9 mouse cellular contexts compared by ENCODE assay signal in the genomic region with DNA sequence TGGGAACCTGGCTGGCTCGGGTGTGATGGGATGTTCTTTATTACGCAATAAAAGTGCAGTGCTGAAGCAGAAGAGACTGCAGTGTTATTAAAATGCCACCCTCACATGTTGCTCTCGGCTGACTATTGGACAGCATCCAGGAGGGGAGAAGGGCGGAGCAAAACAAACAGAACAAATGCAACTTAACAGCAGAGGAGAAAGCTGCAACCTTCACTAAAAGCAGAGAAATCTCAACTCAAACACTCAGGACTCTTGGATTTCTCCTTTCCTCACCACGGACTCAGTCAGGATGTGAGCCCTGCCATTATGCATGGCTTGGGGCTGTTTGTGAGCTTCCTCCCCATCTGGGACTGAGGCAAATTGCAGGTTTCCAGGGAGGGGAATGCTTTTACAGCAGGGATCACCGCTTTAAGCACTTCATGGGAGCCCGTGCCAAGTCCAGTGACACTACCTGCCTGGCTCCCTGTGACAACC.
A peak's percentile ranks its signal among the peaks of the same experiment; 100 is the strongest.
DNase-seq lines count a peak whose midpoint lies in the region; ATAC-seq lines count a peak whose summit lies in the region.
"Had no signal": no experiment of that assay in that cellular context is flagged by ENCODE, and none has a peak within 500 bp of the region (broad histone marks: within the 10 kb centered on the region; RNA-seq: fewer than 3 reads in every experiment).

No protein-coding gene starts in this region.

- no peaks in the 10 kb centered on the region for H3K9me3 ChIP-seq in heart, embryonic 14.5 days (ENCODE audit: control insufficient read depth, low read length)
- no peaks in the 10 kb centered on the region for H3K9me3 ChIP-seq in heart, embryonic 10.5 days
- H3K9me3 ChIP-seq in embryonic facial prominence, embryonic 10.5 days, result no peaks in the 10 kb centered on the region
- H3K9me3 ChIP-seq in intestine, embryonic 16.5 days (ENCODE audit: control insufficient read depth, low read length), result no peaks in the 10 kb centered on the region
- H3K9me3 ChIP-seq in limb, embryonic 11.5 days (ENCODE audit: control insufficient read depth, low read length), result no peaks in the 10 kb centered on the region
- H3K9me3 ChIP-seq: stomach, embryonic 15.5 days had no signal

- peak overlapping the region; percentile 16; the same call in 1 of the 2 replicates for H3K4me2 ChIP-seq in heart, embryonic 14.5 days (ENCODE audit: low read length)
- peak overlapping the region; percentile 25; the same call in 1 of the 2 replicates for H3K4me2 ChIP-seq in intestine, embryonic 16.5 days (ENCODE audit: low read depth, low read length)
- H3K4me2 ChIP-seq in limb, embryonic 11.5 days (ENCODE audit: low read depth, severe bottlenecking), result peak overlapping the region; percentile 46
- H3K4me2 ChIP-seq: stomach, embryonic 15.5 days had no signal

- no peak overlapping the region for H3K27ac ChIP-seq in heart, embryonic 14.5 days (replicated peaks in 1 of 2; ENCODE audit: control insufficient read depth in 1 of 2, insufficient read depth in 1 of 2, low read depth in 2 of 2, low read length in 2 of 2)
- no peak overlapping the region for H3K27ac ChIP-seq in heart, embryonic 10.5 days
- H3K27ac ChIP-seq in embryonic facial prominence, embryonic 10.5 days (replicated peaks), result peak overlapping the region; percentile 12; the same call in 1 of the 2 replicates
- no peak overlapping the region for H3K27ac ChIP-seq in intestine, embryonic 16.5 days (ENCODE audit: low read length)
- H3K27ac ChIP-seq in limb, embryonic 11.5 days (replicated peaks; ENCODE audit: low read depth, low read length), result peak overlapping the region; percentile 38; the same call in 1 of the 2 replicates
- H3K27ac ChIP-seq: stomach, embryonic 15.5 days had no signal

- H3K4me1 ChIP-seq in heart, embryonic 14.5 days (ENCODE audit: control insufficient read depth in 2 of 2, insufficient read depth in 2 of 2, low read length in 2 of 2), result peaks cover 3 to 6% of the 10 kb centered on the region in 2 experiments; a peak in 3 of 4 replicates
- 0 out of 2 replicates have a peak, but pooled peaks cover 4% of the 10 kb centered on the region for H3K4me1 ChIP-seq in heart, embryonic 10.5 days
- peaks cover 12% of the 10 kb centered on the region for H3K4me1 ChIP-seq in embryonic facial prominence, embryonic 10.5 days
- H3K4me1 ChIP-seq in intestine, embryonic 16.5 days (ENCODE audit: control insufficient read depth, insufficient read depth, low read length), result peaks cover 7% of the 10 kb centered on the region; the same call in 1 of the 2 replicates
- H3K4me1 ChIP-seq in limb, embryonic 11.5 days (ENCODE audit: control insufficient read depth, insufficient read depth, low read length), result peaks cover 8% of the 10 kb centered on the region; the same call in 1 of the 2 replicates

- H3K9ac ChIP-seq in heart, embryonic 14.5 days (ENCODE audit: low read length), result no peak overlapping the region
- H3K9ac ChIP-seq in intestine, embryonic 16.5 days (ENCODE audit: low read depth, low read length), result no peak overlapping the region
- no peak overlapping the region for H3K9ac ChIP-seq in limb, embryonic 11.5 days (ENCODE audit: low read length)
- H3K9ac ChIP-seq: stomach, embryonic 15.5 days had no signal

- 53% methylated on average over 7 of the region's 7 CpGs for WGBS in heart, embryonic 14.5 days
- WGBS in heart, embryonic 10.5 days, result 70% methylated on average over 7 of the region's 7 CpGs
- WGBS in embryonic facial prominence, embryonic 10.5 days, result 47% methylated on average over 7 of the region's 7 CpGs
- WGBS in intestine, embryonic 16.5 days, result 36% methylated on average over 7 of the region's 7 CpGs
- 16% methylated on average over 7 of the region's 7 CpGs for WGBS in limb, embryonic 11.5 days

- H3K27me3 ChIP-seq in heart, embryonic 14.5 days (ENCODE audit: control insufficient read depth, insufficient read depth, low read length), result no peaks in the 10 kb centered on the region
- H3K27me3 ChIP-seq in heart, embryonic 10.5 days (ENCODE audit: insufficient read depth, poor library complexity, severe bottlenecking), result no peaks in the 10 kb centered on the region
- H3K27me3 ChIP-seq in embryonic facial prominence, embryonic 10.5 days (replicated peaks; ENCODE audit: low read depth, poor library complexity, severe bottlenecking), result no peaks in the 10 kb centered on the region
- H3K27me3 ChIP-seq in intestine, embryonic 16.5 days (replicated peaks; ENCODE audit: control insufficient read depth, insufficient read depth, low read length), result no peaks in the 10 kb centered on the region
- H3K27me3 ChIP-seq in limb, embryonic 11.5 days (ENCODE audit: control insufficient read depth, insufficient read depth, low read length), result no peaks in the 10 kb centered on the region
- H3K27me3 ChIP-seq: stomach, embryonic 15.5 days had no signal

- no peaks in the 10 kb centered on the region for H3K36me3 ChIP-seq in heart, embryonic 14.5 days (ENCODE audit: control insufficient read depth, insufficient read depth, low read length)
- no peaks in the 10 kb centered on the region for H3K36me3 ChIP-seq in heart, embryonic 10.5 days
- H3K36me3 ChIP-seq in embryonic facial prominence, embryonic 10.5 days (replicated peaks), result no peaks in the 10 kb centered on the region
- no peaks in the 10 kb centered on the region for H3K36me3 ChIP-seq in intestine, embryonic 16.5 days (ENCODE audit: control insufficient read depth, insufficient read depth, low read length)
- no peaks in the 10 kb centered on the region for H3K36me3 ChIP-seq in limb, embryonic 11.5 days (ENCODE audit: control insufficient read depth, insufficient read depth, low read length)
- H3K36me3 ChIP-seq: stomach, embryonic 15.5 days had no signal

- H3K4me3 ChIP-seq in heart, embryonic 14.5 days (ENCODE audit: control insufficient read depth in 1 of 2, insufficient read depth in 1 of 2, low read depth in 1 of 2, low read length in 2 of 2), result no peak overlapping the region
- H3K4me3 ChIP-seq in heart, embryonic 10.5 days, result no peak overlapping the region
- H3K4me3 ChIP-seq in embryonic facial prominence, embryonic 10.5 days, result peak overlapping the region; percentile 33
- H3K4me3 ChIP-seq in intestine, embryonic 16.5 days (ENCODE audit: low read length), result no peak overlapping the region
- no peak overlapping the region for H3K4me3 ChIP-seq in limb, embryonic 11.5 days (ENCODE audit: low read depth, low read length)
- H3K4me3 ChIP-seq: stomach, embryonic 15.5 days had no signal

- no peak for ATAC-seq in heart, embryonic 14.5 days (ENCODE audit: insufficient number of reproducible peaks, insufficient read depth, low FRiP score, low read depth)
- ATAC-seq in intestine, embryonic 16.5 days, result no peak; the same call in 1 of the 2 replicates
- ATAC-seq in limb, embryonic 11.5 days (ENCODE audit: insufficient number of reproducible peaks, low FRiP score, low TSS enrichment, low read depth), result 0 out of 2 replicates have a peak, but pooled peaks have one; percentile 47

- DNase-seq in heart, embryonic 10.5 days (ENCODE audit: low spot score), result no peak
- peak; percentile 46 for DNase-seq in adipocyte (ENCODE audit: low spot score)
- DNase-seq in embryonic facial prominence, embryonic 10.5 days (ENCODE audit: low spot score), result peak; percentile 30
- DNase-seq in limb, embryonic 11.5 days (ENCODE audit: low spot score), result peak; percentile 49
- no peak for DNase-seq in spleen, adult 18-20 months
- no peak for DNase-seq in right cerebral cortex, postnatal 36 days (ENCODE audit: low spot score in 2 of 2)

Comparison
In these comparisons a context has a peak if more than half of its experiments do, and no peak if none do; other contexts are left out.
1. H3K27ac ChIP-seq: peak in embryonic facial prominence, embryonic 10.5 days (single experiment) and limb, embryonic 11.5 days (single experiment); none in heart, embryonic 14.5 days (0 of 2), heart, embryonic 10.5 days (single experiment) and intestine, embryonic 16.5 days (single experiment).
2. DNase-seq: peak in adipocyte (single experiment), embryonic facial prominence, embryonic 10.5 days (single experiment) and limb, embryonic 11.5 days (single experiment); none in heart, embryonic 10.5 days (single experiment), spleen, adult 18-20 months (0 of 2) and right cerebral cortex, postnatal 36 days (0 of 2).
3. Peak in every context shown above with its lines, with median percentiles within 50 percentile points of each other: H3K4me2 ChIP-seq.